Mouse (Mus musculus) thymus, postnatal 14 days (tissue): ENCODE data around the gene Sox5.
"Not testable (repeated sequence)": the region's sequence is repeated elsewhere in the genome, so short reads cannot be mapped to it uniquely, and the experiment has no call there.

Experiments used
- DNase-seq: peaks from one replicate; pipeline ENCODE4 v3.0.0; 2021

Gene Sox5

DNA sequence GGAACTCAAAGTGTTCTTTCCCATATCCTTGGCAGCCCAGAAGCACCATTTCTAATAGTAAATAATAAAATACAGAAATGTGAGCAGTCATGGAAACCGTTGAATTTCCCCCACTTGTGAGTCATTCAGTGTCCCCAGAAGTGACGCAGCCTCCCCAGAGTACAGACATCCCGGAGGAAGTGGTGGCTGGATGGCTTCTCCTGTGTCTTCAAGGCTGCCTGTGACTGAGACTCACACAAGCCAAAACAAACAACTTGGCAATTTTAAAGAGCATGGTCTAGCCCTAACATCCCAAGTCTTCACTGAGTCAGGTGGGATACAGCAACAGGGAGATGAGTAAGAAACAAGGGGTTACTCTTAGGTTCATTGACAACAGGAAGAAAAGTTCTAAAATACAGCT is 511.5 kb downstream of the Sox5 start:
- no peak for DNase-seq

DNA sequence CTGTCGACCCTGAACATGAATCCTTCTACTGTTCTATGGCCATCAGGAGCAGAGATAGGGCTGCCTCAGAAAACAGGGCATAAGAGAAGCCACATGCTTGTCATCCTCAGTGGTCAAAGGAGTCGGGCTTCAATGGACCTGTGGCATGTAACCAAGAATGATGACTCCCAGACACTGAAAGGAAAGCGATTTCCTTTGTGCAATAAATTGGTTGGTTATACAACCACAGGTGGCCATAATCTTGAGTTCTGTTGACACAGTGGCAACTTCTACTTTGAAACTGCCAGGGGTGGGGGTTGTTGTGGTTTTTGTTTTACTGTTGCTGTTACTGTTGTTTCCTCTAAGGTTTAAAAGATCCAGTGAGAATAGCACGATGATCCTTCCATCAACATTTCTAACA is 512.1 kb downstream of the Sox5 start:
- no peak for DNase-seq

DNA sequence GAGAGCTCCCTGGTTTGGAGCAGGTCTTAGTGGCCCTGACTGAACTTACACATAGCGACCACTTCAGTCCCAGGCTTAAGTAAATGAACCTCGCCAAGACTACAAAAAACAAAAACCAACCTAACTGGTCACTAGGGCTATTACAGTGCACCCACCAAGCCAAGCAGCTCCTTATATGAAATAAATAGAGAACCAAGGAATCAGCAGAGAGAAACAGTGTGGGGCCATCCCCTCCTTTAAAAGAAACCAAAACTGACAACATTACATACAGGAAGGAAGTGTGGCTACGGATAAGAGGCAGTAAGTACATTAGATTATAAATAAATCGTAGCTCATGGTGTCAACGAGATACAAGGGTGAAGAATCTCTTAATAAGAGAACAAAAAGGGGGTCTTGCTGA is 516.0 kb downstream of the Sox5 start:
- DNase-seq, result no peak

DNA sequence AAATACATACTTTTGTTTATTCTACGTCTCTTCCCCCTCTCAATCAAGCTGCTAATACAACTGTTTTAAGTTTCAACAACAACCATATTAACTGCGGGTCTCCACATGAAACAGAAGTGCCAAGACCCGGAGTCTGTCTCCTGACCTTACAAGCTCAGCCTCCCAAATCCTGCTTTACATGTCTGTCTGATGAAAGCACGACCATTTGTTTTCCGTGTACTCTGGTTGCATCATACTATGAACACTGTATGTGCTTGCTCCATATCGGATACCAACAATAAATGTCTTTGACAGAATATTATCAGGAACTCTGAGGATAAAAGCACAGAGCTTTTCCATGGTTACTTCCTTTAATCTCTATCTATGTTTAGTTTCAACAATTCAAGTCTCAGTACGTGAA is 516.8 kb downstream of the Sox5 start:
- DNase-seq, result no peak

DNA sequence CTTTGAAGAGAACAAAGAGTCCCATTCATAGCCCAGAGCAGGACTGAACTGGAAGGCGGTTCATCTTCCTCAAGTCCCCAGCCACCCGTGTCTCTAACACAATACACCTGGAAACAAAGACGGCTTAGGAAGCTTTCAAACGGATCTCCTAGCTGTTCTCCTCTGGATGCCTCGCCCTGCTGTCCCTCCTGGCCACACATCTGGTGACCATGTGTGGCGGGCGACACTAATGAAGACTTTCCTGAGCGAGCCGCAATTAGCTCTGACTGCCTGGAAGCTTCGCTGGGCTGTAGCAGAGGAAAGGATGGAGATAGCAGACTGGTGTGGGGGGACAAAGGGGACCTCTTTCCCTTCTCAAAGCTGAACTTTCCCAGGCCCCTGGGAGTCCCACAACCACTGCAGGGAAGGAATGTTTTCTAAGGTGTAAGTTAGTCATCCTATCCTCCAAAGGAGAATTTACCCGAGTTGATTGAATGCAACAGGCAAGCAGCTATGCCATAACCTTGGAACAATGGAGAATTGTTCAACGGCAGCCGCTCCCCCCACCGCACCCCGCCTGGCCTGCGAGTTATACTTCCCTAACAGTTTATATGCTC is 517.4 kb downstream of the Sox5 start:
- DNase-seq, result no peak

DNA sequence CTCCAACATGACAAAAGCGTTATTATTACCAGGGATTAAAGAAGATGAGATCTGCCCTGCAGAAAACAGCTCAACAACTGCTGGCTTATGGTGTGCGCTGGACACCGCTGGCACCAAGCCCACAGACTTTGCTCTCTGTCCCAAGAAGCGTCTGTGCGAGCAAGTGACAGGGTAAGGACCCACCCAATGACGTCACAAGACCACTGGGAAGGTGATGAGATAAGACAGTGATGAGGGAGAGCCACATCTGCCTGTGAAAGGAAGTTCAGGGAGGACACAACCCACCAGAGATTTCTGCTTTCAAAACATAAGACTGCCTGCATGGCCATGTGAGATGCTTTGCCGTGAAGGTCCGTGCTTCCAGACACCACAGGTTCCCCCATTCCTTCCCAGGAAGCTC is 525.3 kb downstream of the Sox5 start:
- no peak for DNase-seq

DNA sequence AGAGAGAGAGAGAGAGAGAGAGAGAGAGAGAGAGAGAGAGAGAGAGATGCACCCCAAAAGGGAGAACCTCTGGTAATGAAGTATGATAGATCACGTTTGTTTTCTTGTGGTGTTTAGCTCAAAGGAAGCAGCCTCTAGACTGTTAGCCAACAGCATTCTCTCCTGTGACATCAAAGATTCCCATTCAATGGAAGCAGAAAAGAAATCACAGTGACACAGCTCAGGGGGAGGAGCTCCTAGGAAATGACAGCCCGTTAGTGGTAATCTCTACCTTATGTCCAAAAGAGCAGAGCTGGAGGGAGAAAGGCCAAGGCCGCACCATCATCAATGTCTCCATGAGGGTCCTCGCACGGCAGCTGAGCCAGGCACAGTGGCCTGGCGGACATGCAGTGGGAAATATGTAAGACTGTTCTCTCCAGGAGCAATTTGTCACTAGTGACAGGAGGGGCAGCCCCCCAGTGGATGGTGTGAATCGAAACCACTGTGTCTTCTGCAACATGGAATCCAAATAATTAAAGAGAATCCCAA is 529.5 kb downstream of the Sox5 start:
- no peak for DNase-seq

DNA sequence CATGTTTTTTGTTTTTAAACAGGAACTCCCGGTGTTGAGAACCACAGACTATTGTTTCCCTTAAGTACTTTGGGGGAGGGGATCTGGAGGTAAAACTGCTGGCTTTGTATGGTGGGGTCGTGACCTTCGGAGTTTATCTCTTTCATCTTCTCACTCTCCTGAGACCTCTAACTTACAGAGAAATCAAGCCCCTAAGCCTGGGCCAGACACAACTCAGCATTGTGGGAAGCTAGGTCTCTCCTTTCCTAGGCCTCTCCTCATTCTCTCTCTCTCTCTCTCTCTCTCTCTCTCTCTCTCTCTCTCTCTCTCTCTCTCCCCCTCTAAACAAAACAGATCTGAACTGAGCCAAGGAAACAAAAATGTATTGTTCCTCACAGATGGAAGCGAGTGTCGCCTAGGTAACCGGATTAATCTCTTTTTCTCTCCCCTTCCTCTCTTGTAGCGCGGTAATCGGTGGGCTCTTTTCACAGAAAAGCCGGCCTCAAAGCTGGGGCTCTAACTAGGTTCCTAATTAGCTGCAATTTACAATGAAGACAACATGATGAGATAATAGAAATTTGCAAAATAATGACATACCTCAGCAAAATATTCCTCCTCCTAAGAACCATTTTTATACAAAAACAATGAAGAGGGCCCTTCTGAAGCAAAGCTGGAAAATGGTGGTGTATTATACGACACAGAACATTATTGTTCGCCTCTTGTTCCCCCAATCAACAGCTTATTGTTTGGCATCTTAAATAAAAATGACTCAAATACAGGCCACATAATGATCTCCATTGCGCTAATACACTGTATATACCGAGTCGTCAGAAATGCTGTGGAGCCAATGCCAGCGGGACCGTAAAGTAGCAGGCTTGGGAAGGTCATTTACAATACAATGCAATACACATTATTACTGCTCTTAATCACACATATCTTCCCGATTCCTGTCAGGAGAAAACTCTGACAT is 530.3 kb downstream of the Sox5 start:
- no peak for DNase-seq

DNA sequence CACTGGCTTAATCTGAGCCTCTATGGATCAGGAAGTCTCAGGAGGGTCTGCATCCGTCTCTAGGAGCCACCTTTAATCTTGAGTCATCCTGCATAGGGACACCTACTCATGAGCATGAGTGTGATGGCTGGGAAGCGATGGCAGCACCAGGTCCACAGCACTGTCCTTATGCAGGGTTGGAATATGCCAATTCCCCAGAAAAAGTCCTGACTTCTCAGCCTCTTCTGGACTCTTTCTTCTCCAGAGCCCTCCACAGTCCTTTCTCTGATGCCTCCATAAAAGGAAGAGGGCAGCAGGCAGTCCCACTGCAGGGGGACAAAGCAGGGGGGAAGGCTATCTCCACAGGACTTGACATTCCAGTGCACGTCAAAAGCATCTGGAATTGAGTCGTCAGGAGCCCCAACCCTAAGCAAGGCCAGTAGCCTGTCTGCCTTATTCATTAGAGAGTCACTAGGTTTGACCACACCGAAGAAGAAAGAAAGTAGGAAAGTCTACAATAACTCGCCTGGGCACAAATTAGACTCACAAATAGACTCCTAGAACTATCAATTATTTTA is 531.1 kb downstream of the Sox5 start:
- no peak for DNase-seq

DNA sequence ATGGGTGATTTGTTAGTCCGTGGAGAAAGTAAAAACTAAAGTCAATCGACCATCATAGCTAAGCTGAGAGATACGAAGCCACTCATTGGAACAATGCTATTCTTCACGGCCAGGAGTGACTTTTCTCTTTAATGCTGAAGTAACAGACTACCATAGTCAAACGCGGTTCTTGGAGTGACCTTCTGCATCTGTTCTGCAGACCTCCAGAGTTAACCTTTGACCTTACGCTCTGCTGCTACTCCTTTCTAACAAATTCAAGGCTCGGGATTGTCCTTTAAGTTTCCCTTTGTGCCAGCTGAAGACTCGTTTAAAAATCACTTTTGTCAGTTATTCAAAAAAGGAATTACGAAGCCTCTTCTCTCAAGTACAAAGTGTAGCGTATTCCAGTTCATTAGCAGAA is 545.2 kb downstream of the Sox5 start:
- no peak for DNase-seq

DNA sequence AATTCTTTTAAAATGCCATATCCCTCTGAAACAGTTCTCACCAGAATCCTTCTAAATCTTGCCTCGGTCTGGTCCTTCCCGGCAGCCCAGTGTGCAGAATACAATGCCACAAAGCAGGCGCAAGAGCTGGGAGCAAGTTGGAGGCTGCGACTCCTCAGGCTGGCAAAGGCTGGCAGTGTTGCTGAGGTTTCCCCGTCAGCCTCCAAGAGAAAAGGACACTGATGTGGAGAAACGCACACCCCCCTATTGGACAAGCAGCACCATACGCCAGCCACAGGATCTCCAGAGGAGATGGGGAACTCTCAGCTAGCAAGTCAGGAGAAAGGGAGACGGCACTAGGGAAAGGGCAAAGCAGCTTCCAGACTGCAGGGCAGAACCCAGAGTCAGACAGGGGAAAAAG is 577.8 kb downstream of the Sox5 start:
- DNase-seq, result no peak

DNA sequence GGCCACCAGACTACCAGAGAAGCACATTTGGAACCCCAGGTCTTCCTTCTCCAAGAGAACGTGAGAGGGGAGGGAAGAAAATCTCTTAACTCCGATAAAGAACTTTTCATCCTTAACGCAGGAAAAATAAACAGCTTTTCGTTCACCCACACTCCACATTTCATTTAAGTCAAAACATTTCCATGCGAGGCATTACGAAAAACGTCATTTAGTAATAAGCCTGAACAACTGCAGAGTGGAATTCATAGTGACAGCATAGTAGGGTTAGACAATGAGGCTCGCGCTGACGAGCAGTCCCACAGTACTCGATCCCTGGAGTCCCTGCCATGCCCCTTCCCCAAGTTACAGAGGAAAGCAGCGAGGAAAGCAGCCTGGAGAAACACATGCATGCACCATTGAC is 578.8 kb downstream of the Sox5 start:
- DNase-seq, result no peak

DNA sequence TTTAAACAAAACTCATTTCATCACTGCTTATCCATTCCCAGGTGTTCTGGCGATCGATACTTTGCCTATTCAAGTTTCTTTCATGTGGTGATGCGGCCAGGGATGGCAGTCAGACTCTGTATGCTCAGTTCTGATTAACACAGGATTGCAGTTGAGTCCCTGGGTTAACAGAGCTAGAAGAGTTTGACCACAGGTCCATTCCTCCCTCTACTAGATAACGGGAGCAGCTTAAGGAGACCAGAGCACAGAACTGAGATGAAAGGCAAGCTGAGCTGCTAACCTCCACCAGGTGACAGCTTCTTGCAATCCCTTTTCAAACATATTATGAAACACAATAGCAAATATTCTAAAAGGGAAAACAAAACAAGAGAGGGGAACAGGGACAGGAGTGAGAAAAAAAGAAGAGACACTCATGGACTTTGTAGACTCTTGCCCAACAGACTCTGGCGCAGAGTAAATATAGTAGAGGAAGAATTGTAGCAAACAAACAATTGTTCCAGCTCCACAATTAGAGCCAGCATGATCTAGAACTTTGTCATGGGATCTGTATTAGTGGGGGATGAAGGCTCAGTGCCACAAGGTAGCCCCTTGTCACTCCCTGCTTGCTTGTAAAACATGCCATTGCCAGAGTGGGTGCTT is 580.3 kb downstream of the Sox5 start:
- DNase-seq, result no peak

DNA sequence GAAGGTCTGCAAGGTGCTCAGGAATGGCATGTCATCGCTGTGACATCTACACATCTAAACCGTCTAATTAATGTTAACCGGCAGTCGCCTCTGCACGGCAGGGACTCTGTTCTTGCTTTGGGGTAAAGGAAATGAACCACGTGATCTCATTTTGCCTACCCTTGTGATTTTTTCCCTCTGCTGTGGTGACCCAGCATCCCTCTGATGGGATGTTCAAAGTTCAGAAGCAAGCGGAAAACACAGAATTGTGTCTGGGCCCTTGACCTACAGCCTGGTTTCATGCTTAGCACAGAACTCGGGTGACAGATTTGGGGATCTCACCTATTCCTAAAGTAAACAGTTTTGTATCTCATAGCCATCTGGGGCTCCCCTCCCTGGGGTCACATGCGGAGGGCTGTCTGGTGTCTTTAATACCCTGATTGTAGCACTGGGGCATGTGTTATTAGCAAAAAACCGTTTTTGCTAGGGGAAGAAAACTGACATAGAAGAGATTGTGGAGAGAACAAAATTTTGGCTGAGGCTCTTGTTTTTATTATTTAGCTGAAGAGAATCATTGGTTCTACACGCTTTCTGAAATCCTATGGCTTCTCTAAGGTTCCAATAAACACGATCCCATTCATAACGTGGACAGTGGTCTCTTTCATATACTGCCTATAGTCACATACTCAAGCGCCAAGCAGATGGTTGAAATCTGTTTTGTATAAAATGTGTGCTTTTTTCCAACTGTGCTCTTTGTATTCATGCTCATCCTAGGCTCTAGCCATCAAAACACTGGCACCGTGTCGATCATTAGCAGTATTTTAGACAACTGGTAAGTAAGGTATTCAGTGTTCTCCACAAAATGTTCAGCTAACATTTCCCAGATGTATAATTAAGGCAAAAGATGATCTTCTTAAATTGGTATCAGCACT is 584.3 kb downstream of the Sox5 start:
- no peak for DNase-seq

DNA sequence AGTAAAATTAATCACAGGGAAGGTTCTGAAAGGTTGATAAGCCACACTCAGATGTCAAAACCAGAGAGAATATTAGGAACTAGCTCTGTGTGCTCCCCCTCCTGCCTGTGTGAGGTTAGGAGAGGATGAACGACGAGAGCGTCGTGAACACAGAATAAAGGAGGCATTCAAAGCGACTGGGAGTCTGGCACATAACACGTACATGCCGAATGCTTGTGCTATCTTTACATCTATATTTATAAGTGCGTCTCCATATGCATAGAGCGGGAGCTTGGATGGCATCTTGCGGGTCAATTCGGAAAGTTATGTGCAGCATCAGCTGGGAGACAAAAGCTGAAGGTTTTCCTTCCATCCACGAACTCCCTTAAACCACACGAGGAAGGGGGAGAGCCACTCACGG is 585.8 kb downstream of the Sox5 start:
- no peak for DNase-seq

DNA sequence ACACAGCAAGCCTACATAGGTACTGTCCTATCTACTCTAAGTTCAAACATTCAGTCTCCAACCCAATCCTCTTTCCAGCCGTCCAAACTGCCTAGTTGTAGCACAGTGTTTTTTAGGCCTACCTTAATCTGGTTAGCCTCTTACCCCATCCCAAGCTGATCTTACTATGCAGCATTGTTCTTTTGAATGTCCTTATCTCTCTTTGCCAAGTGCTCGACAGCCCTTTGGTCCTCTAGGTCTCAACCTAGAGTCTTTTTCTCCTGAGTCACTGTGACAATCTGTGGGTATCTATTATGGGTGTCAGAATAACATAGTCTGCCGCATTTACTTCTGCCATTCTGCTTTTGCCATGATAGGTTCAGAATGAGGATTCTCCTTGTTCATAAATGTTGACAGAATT is 598.7 kb downstream of the Sox5 start:
- DNase-seq, result no peak

DNA sequence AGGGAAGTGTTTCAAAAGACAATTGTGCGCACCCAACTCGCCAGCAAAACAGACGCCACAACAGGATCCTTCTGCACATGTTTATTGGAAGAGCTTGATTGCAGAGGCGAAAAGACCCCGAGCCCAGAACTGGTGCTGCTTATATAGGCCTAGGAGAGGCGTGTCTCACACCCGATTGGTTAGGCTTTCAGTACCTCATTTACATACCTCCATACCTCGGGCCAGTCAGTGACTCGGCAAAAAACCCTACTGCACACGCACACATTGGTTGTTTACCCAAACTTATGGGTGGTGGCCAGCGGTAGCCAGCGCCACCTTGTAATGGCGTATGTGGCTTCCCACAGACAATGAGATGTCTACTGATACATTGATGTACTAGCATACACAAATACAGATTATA is 599.3 kb downstream of the Sox5 start:
- DNase-seq, result not testable (repeated sequence)

DNA sequence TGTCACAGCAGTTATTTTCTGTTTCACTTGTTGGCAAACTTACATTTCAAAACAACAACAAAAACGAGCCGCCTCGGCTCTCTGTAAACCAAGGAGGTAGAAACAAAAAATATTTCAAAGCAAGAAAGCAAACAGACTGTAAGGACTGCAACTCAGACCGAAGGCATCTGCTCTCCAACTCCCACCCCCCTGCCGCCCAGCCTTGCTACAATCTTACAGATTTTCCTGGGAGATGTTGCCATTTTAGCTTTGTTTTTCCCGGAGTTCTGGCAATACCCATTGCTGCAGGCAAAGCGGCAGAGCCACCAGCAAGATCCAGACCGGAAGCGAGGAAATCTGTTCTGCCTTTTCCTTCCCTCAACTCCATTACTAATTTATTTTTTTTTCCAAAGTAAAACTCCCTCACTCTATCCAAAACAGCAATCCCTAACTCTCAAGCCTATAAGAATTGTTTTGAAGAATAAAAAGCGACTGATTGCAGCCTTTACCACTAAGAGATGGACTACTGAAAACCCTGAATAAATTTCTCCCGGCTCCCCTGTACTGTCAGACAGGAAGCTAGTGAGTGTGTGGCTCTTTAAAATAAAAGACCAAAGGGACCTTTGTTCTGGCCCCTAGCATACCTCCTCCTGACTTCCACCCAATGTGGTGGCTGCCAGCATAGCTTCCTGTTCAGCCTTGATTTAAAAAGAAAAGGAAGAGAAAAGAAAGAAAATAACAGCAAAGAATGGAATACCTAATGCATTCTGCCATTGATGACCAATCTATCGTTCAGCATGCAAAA is 600.5 kb downstream of the Sox5 start:
- no peak for DNase-seq

DNA sequence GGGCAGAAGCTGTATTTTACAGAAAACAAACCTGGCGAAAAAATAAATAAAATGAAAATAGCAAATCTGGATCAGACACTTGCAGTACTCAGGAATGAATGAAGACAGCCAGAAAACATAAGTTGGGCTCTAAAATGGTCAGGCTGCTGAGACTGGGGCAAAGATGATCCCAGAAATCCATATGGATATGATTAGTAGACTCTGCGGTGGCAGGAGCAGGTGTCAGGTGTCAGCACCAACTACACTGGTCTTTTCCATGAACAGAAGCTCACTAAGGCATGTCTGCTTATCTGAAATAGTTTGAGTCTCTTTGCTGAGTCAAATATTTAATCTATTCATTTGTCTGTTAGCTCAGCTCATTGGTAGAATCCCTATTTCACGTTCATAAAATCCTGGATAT is 602.7 kb downstream of the Sox5 start:
- DNase-seq, result no peak

DNA sequence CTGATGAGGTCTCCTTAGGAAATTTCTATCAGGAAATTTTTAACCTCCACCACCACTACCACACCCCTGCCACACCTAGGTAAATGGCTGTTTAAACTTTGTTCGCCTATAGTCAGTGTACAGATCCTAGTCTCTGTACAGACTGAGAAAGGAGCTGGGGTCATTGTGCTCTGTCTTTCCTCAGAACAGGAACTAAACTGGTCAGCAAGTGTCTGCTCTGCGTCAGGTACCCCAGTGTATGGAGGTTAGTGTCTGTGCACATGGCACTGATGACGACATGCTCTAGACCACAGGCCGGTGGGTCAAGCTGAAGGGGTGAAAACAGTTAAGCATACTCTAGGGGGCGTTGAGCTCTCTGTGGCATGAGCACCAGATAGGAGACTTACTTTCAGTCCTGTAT is 605.1 kb downstream of the Sox5 start:
- no peak for DNase-seq

DNA sequence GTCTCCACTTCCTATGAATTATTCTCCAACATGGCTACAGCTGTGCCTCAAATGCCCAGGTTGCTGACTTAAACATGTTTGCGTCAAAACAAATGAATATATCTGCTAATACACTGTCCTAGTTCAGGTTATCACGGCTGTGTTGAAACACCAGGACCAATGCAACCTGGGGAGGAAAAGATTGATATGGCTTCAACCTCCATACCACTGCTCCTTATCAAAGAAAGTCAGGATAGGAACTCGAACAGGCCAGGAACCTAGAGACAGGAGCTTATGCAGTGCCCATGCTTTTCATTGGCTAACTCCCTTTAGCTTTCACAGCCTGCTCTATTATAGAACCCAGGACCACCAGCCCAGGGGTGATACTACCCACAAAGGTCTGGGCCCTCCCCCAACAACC is 606.2 kb downstream of the Sox5 start:
- DNase-seq, result no peak

DNA sequence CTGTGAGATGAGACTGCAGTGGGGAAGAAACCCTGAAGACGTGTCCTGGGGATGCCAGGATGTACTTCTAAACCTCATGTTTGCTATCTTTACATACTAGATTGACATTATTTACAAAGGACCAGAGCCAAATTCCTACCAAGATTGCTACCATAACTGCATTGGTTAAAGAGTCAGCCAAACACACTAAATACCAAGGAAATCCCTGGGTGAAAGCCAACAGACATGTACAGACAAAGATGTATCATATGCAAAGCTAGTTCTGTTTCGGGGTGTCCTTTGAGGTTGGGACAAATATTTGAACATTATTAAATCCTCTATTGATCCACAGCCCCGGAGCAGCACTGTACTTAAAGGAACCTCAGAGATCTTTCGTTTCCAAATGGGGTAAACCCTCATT is 611.2 kb downstream of the Sox5 start:
- no peak for DNase-seq
